Mouse (Mus musculus) T-helper 17 cell (primary cell): Measurements from ENCODE around the gene Zc3hav1l.

ENCODE experiments used
- in situ Hi-C, 2 experiments: fragments of 300-600 bp; cut with MboI, MseI; formaldehyde crosslinking; loops; 1 replicate in 1 of 2; 2 replicates in 1 of 2; pipeline ENCODE4 v1.15.1; 2025; ENCODE audit warnings: high pct_unique_total_duplicates in 2 of 2

Zc3hav1l gene

GRCm38 (mm10) chr6:38292871-38293646 is 6.0 kb downstream of the Zc3hav1l start:
- in situ Hi-C loops = loop anchor here in 1 of 2 experiments (10.0 kb wide), 1 partner anchor 138 kb away; no protein-coding TSS in a partner anchor

- in situ Hi-C loops = no loop called here
Observed at GRCm38 (mm10) chr6:38284422-38284821, 14.6 kb downstream of the Zc3hav1l start.

- in situ Hi-C loops = loop anchor here (5.0 to 25.0 kb wide), 3 partner anchors 97 to 1523 kb away; no protein-coding TSS in a partner anchor
Observed at GRCm38 (mm10) chr6:38264466-38264865, 34.6 kb downstream of the Zc3hav1l start.

- in situ Hi-C loops = loop anchor here (5.0 to 25.0 kb wide), 3 partner anchors 96 to 1524 kb away; no protein-coding TSS in a partner anchor
Observed at GRCm38 (mm10) chr6:38263393-38264159, 35.5 kb downstream of the Zc3hav1l start.

GRCm38 (mm10) chr6:38261877-38262276 is 37.2 kb downstream of the Zc3hav1l start:
- in situ Hi-C loops = loop anchor here (5.0 to 25.0 kb wide), 3 partner anchors 95 to 1525 kb away; no protein-coding TSS in a partner anchor

- in situ Hi-C loops = loop anchor here in 1 of 2 experiments (25.0 kb wide), 1 partner anchor 1530 kb away; no protein-coding TSS in a partner anchor
Observed at GRCm38 (mm10) chr6:38257506-38257905, 41.6 kb downstream of the Zc3hav1l start.

GRCm38 (mm10) chr6:38256793-38257192 is 42.3 kb downstream of the Zc3hav1l start:
- in situ Hi-C loops = loop anchor here in 1 of 2 experiments (25.0 kb wide), 1 partner anchor 1531 kb away; no protein-coding TSS in a partner anchor

- in situ Hi-C loops = loop anchor here in 1 of 2 experiments (25.0 kb wide), 1 partner anchor 1532 kb away; no protein-coding TSS in a partner anchor
Observed at GRCm38 (mm10) chr6:38255794-38256193, 43.3 kb downstream of the Zc3hav1l start.

- in situ Hi-C loops = loop anchor here in 1 of 2 experiments (25.0 kb wide), 1 partner anchor 1533 kb away; no protein-coding TSS in a partner anchor
Observed at GRCm38 (mm10) chr6:38253736-38254641, 45.1 kb downstream of the Zc3hav1l start, which contains the start of gene D630045J12Rik. Gene D630045J12Rik (minus strand): TSS chr6:38254009.

- in situ Hi-C loops = loop anchor here in 1 of 2 experiments (25.0 kb wide), 1 partner anchor 1534 kb away; no protein-coding TSS in a partner anchor
Observed at GRCm38 (mm10) chr6:38252766-38253735, 46.0 kb downstream of the Zc3hav1l start.

GRCm38 (mm10) chr6:38252139-38252538 is 46.9 kb downstream of the Zc3hav1l start:
- in situ Hi-C loops = loop anchor here in 1 of 2 experiments (25.0 kb wide), 1 partner anchor 1535 kb away; no protein-coding TSS in a partner anchor

GRCm38 (mm10) chr6:38251464-38251863 is 47.6 kb downstream of the Zc3hav1l start:
- in situ Hi-C loops = loop anchor here in 1 of 2 experiments (25.0 kb wide), 1 partner anchor 1536 kb away; no protein-coding TSS in a partner anchor

GRCm38 (mm10) chr6:38247362-38247761 is 51.7 kb downstream of the Zc3hav1l start:
- in situ Hi-C loops = no loop called here

GRCm38 (mm10) chr6:38244806-38245205 is 54.3 kb downstream of the Zc3hav1l start:
- in situ Hi-C loops = no loop called here

GRCm38 (mm10) chr6:38244167-38244566 is 54.9 kb downstream of the Zc3hav1l start:
- in situ Hi-C loops = no loop called here

- in situ Hi-C loops = no loop called here
Observed at GRCm38 (mm10) chr6:38242833-38243232, 56.2 kb downstream of the Zc3hav1l start.

GRCm38 (mm10) chr6:38242295-38242830 is 56.7 kb downstream of the Zc3hav1l start:
- in situ Hi-C loops = no loop called here

- in situ Hi-C loops = no loop called here
Observed at GRCm38 (mm10) chr6:38241508-38241907, 57.6 kb downstream of the Zc3hav1l start.

GRCm38 (mm10) chr6:38240618-38241017 is 58.4 kb downstream of the Zc3hav1l start:
- in situ Hi-C loops = no loop called here
